ENCODE assay signal across 9 mouse cellular contexts in the genomic region with DNA sequence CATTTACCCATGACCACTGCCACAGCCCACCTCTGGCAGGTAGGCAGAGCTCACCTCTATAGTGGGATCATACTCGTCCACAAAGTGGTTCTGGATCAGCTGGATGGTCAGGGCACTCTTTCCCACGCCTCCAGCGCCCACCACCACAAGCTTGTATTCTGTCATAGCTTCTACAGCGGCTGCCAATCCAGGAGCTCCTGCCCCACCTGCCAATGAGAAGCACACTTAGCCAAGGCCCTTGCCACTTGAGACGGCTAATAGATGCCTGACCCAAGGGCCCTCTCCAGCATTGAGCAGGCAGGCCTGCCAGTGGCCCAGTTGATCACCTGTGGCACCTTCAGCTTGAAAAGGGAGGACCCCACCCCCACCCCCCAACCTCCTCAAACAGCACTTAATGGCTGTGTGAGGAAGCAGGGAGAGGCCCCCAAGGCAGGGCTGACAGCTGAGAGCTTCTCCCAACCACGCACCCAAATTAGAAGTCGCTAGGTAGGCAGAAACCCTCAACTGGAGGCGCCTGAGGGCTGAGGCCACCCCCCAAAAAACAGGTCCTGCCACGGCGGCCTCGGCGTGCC. TPM values are rescaled to one million over a fixed set of nuclear protein-coding genes. Genes with fewer than 3 reads are reported as not detected.
DNase-seq lines count a peak whose midpoint lies in the region; ATAC-seq lines count a peak whose summit lies in the region.
"Had no signal": no experiment of that assay in that cellular context is flagged by ENCODE, and none has a peak within 500 bp of the region (broad histone marks: within the 10 kb centered on the region; RNA-seq: fewer than 3 reads in every experiment).

No protein-coding gene starts in this region.

- WGBS in forebrain, embryonic 14.5 days, result 26% methylated on average over 12 of the region's 12 CpGs
- 20% methylated on average over 12 of the region's 12 CpGs for WGBS in liver, embryonic 15.5 days (ENCODE audit: insufficient replicate concordance)

- peaks cover 5% of the 10 kb centered on the region for H3K4me1 ChIP-seq in forebrain, embryonic 14.5 days (ENCODE audit: control insufficient read depth, insufficient read depth, low read length)
- peaks cover 62% of the 10 kb centered on the region for H3K4me1 ChIP-seq in liver, embryonic 15.5 days (replicated peaks)

- peaks cover 35% of the 10 kb centered on the region for H3K36me3 ChIP-seq in forebrain, embryonic 14.5 days (ENCODE audit: control insufficient read depth, insufficient read depth, low read length)
- H3K36me3 ChIP-seq in liver, embryonic 15.5 days (replicated peaks), result peaks cover 40% of the 10 kb centered on the region

- H3K27me3 ChIP-seq in forebrain, embryonic 14.5 days (replicated peaks; ENCODE audit: control insufficient read depth, insufficient read depth, low read length), result no peaks in the 10 kb centered on the region
- H3K27me3 ChIP-seq in liver, embryonic 15.5 days, result no peaks in the 10 kb centered on the region

- peak overlapping the region; percentile 95 for H3K9ac ChIP-seq in forebrain, embryonic 14.5 days (ENCODE audit: low read length)
- H3K9ac ChIP-seq in liver, embryonic 15.5 days, result peak overlapping the region; percentile 99

- peak overlapping the region; percentile 84 for H3K4me3 ChIP-seq in forebrain, embryonic 14.5 days (ENCODE audit: low read depth, low read length)
- H3K4me3 ChIP-seq in liver, embryonic 15.5 days (replicated peaks), result peak overlapping the region; percentile 91

- peak; percentile 22 to 32 for DNase-seq in cerebellum, postnatal 14 days
- no peak for DNase-seq in cerebellum, adult 18-20 months
- peak; percentile 28 for DNase-seq in 416B (ENCODE audit: low read depth)
- no peak for DNase-seq in forebrain, embryonic 14.5 days (ENCODE audit: low spot score)
- peak; percentile 36 for DNase-seq in skeletal muscle tissue, adult 2 months (ENCODE audit: low read depth, low spot score)
- no peak for DNase-seq in frontal cortex, postnatal 36 days (ENCODE audit: low spot score in 2 of 2)
- no peak for DNase-seq in layer of hippocampus, adult 18-20 months (ENCODE audit: low spot score in 2 of 2)

- H3K9me3 ChIP-seq in forebrain, embryonic 14.5 days (replicated peaks; ENCODE audit: control insufficient read depth, low read length), result no peaks in the 10 kb centered on the region
- H3K9me3 ChIP-seq in liver, embryonic 15.5 days (replicated peaks), result no peaks in the 10 kb centered on the region

- ATAC-seq in forebrain, embryonic 14.5 days, result no peak
- no peak for ATAC-seq in liver, embryonic 15.5 days (ENCODE audit: insufficient read depth)

- peak overlapping the region; percentile 68; the same call in 1 of the 2 replicates for H3K27ac ChIP-seq in forebrain, embryonic 14.5 days (ENCODE audit: low read depth, low read length)
- H3K27ac ChIP-seq in liver, embryonic 15.5 days (replicated peaks), result peak overlapping the region; percentile 91

- H3K4me2 ChIP-seq in forebrain, embryonic 14.5 days (ENCODE audit: low read length), result peak overlapping the region; percentile 93
- peak overlapping the region; percentile 96 for H3K4me2 ChIP-seq in liver, embryonic 15.5 days

RNA-seq across cellular contexts. Expression of gene Hras, which starts 0.9 kb away (rescaled TPM):
- polyA plus RNA-seq in forebrain, embryonic 14.5 days (2014; fragmentation: Nextera tagmentation; extraction: Ambion mirVana), result 70.2 and 96.3 TPM in 2 replicates
- 83.0 and 98.2 TPM in 2 replicates for polyA plus RNA-seq in liver, embryonic 15.5 days (2015; fragmentation: Nextera tagmentation; extraction: Ambion mirVana)
- 100 to 1,000 TPM; 201 TPM for total RNA-seq in layer of hippocampus, adult 18-20 months (2021)

RNA-seq across cellular contexts. Expression of gene Lrrc56, which starts 1.1 kb away (rescaled TPM):
- polyA plus RNA-seq in forebrain, embryonic 14.5 days (2014; fragmentation: Nextera tagmentation; extraction: Ambion mirVana), result 6.7 and 8.9 TPM in 2 replicates
- 11.0 and 12.1 TPM in 2 replicates for polyA plus RNA-seq in liver, embryonic 15.5 days (2015; fragmentation: Nextera tagmentation; extraction: Ambion mirVana)
- 1 to 10 TPM; 4.3 to 4.5 TPM for total RNA-seq in layer of hippocampus, adult 18-20 months (2021)

RNA-seq across cellular contexts. Expression of gene Rnh1, which starts 20.2 kb away (rescaled TPM):
- polyA plus RNA-seq in forebrain, embryonic 14.5 days (2014; fragmentation: Nextera tagmentation; extraction: Ambion mirVana), result 54.7 and 56.7 TPM in 2 replicates
- polyA plus RNA-seq in liver, embryonic 15.5 days (2015; fragmentation: Nextera tagmentation; extraction: Ambion mirVana), result 64.3 and 76.1 TPM in 2 replicates
- 10 to 100 TPM; 35.5 to 45.9 TPM for total RNA-seq in layer of hippocampus, adult 18-20 months (2021)

RNA-seq across cellular contexts. Expression of gene Lmntd2, which starts 21.0 kb away (rescaled TPM):
- polyA plus RNA-seq in forebrain, embryonic 14.5 days (2014; fragmentation: Nextera tagmentation; extraction: Ambion mirVana), result 0.94 and 0.95 TPM in 2 replicates
- 0.60 and 0.91 TPM in 2 replicates for polyA plus RNA-seq in liver, embryonic 15.5 days (2015; fragmentation: Nextera tagmentation; extraction: Ambion mirVana)
- not detected for total RNA-seq in layer of hippocampus, adult 18-20 months (2021)
- total RNA-seq: left cerebral cortex, adult 18-20 months had no signal

RNA-seq across cellular contexts. Expression of gene Rassf7, which starts 22.8 kb away (rescaled TPM):
- polyA plus RNA-seq in forebrain, embryonic 14.5 days (2014; fragmentation: Nextera tagmentation; extraction: Ambion mirVana), result 23.7 and 23.8 TPM in 2 replicates
- polyA plus RNA-seq in liver, embryonic 15.5 days (2015; fragmentation: Nextera tagmentation; extraction: Ambion mirVana), result 27.3 and 33.4 TPM in 2 replicates
- total RNA-seq in layer of hippocampus, adult 18-20 months (2021), result 1 to 10 TPM in 1 of 2 experiments, under 1 TPM in 1; 0.71 to 1.5 TPM

Comparison
In these comparisons a context has a peak if more than half of its experiments do, and no peak if none do; other contexts are left out.
1. DNase-seq: peak in cerebellum, postnatal 14 days (2 of 2), 416B (single experiment) and skeletal muscle tissue, adult 2 months (single experiment); none in cerebellum, adult 18-20 months (0 of 2), forebrain, embryonic 14.5 days (single experiment), frontal cortex, postnatal 36 days (0 of 2) and layer of hippocampus, adult 18-20 months (0 of 2).